Mouse (Mus musculus) kidney, postnatal 25 days (tissue): ENCODE data around the gene Lingo2.
"Not testable (repeated sequence)": the region's sequence is repeated elsewhere in the genome, so short reads cannot be mapped to it uniquely, and the experiment has no call there.

Source experiments
- DNase-seq, 2 experiments: peaks; one replicate each; pipeline ENCODE4 v3.0.0; 2021; ENCODE audit warnings: mixed read lengths in 2 of 2

The Lingo2 gene

DNA sequence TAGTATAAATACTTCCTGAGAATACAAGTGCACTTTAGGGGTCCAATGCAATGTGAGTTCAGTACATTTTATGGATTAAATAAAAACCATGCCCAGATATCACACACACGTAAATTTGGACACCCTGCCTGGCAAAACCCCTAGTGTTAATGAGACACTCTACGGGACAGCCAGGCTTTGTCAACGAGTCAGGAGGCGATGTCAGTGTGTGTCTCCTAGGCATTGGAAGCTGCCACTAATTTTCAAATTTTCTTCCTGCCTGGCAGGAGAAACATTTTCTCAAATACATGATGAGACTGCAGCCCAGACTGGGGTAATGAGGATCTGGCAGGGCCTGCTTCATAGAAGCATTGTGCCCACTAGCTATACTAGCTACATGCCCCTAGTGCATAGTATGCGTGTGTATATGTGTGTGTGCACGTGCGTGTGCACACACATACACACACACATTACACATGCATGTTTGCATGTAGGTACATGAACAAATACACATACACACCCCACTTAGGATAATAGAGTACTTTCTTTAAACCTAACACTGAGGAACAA is 1128.2 kb downstream of the Lingo2 start:
- DNase-seq = no peak

DNA sequence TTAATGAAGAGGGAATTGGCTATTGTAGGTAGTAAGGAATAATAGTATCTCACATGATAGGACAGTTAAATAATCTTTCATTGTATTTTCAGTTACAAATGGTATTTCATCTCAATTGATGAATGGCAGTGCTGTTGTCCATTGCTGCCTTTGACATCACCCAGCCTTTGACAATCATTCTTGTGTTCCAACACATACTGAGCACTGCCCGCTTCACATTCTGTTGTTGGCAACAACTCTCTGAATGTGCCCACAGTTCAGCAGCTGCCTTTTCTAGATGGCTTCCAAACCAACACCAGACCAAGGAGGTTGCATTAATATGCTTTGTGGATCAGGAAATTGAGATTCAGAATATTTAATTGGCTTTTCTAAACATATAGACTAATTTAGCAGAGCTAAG is 1130.8 kb downstream of the Lingo2 start:
- DNase-seq = no peak

DNA sequence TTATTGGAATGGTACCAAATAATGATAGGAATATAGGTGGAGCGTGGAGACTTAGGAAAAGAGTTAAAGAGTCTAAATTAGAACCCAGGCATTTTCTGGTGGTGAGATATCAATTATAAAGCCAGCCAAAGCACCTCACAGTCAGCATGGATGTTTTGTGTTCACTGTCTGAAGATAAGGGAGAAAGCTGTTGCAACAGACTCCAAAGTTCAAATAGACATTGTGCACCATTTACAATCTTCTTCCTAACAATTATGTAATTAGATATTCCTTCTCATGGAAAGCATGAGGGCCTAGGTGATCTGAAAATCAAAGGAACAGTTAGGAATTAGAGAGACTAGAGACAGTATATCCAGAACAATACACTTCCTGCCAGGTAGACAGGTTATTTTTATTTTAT is 1136.8 kb downstream of the Lingo2 start:
- DNase-seq = no peak

DNA sequence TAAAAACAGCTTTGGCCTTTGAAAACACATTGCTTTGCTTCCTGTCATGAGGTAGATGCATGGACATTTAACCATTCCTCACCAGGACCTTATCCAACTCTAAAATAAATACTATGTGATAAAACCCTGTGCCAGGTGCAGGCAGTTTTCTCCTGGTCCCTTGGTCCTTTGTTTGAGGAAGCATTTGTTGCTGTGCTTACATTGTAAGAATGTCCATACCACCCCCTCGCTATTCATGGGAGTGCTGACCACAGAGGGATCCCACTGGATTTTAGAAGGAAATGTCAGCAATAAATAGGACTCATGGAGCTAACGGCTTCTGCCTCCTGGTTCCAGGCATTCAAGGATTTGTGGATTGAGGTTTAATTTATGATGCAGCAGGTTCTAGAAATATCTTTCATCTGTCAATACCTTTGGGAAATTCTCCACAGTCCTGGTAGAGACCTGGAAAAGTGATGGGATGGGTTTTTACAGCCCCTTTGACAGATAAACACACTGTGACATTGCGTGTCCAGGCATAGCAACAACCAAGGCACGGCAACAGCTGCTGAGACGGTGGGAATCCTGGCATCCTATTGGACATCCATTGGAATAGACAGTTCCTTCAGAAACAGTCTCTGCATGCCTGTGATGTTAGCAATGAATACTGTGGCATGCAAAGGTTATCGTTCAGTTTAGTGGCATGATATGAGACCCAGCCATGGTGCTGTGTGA is 1143.9 kb downstream of the Lingo2 start:
- no peak for DNase-seq

DNA sequence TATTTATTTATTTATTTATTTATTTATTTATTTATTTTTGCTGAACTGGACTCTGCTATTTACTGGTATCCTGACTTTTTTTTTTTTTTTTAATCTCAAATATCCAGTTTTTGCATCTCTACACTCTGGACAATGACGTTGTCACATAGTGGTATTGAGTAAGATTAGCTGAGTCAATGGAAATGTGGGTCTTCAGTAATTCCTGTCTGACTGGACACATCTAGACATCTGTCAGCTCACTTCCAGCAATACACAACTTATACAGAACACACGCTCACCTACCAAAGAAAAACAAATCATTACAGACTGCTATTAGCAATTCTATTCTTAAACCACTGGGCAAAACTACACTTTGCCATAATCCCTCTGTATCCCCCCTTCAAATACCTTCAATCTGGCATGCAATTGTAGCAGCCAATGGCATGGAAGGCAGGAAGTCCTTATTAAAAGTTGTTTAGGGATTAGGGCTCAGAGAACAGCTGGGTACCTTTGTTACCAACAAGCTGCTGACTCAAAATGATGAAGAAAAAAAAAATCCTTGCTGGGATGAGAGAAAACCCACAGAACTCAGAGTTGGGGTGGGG is 1144.6 kb downstream of the Lingo2 start:
- no peak for DNase-seq

DNA sequence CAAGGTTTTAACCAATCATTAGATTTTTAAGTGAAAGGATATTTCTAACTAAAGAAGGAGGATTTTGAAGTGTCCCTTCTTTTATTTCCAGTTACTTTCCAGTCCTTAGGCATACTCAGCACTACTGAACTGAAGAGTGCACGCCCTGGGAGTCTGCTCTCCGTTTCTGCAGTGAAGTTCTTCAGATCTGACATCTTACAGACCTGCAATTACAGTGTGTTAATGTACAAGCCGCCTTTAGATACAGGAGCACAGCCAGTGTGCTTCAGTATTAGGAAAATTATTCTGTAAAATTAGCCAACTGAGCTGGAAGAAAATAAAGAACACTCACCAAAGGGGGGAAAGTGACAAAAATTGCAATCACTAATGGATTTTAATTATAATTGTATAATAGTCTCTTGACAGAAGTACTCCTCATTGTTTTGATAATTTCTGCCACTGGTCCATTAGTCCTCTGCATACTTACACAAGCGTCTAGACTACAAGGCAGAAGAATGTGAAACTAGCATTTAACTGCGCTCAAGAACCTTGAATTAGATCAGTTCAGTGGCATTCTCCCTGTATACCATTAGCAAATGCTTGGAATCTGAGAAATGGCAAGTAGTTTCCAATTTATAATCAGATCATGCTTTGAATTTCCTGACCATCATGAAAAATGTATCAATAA is 1167.2 kb downstream of the Lingo2 start:
- DNase-seq = no peak

DNA sequence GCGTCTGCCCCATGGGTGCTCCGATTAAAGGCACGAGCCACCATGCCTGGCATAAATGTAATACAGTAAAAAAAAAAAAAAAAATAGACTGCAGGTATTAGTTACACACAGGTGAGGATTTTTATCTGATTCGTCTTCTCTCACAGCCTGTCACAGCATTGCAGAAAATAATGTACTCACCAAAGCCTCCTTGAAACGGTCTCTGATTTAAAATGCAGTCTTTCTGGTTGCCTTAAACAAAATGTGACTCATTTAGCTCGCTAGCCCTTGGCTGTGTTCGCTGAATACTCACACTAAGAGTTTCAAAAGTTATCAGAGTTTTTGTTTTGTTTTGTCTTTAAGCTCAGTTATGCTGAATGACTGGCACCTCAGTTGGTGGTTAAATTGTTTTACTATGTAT is 1180.7 kb downstream of the Lingo2 start:
- no peak for DNase-seq

DNA sequence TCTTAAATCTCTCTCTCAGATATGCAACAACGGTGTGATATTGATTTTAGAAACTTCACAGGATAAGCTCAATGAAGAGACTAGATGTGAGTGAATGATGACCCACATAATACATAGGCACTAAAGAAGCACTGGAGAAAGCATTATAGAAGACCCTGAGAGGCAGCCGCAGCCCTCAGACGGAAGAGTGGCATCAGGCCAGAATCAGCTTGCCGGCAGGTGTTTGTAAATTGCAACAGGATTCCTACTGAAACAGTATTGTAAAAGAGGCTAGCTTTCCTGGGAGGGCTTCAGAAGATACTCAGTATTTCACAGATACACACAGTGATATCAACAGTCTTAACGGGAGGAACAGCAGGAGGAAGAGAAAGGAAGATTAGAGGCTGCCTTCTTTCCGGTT is 1184.6 kb downstream of the Lingo2 start:
- no peak for DNase-seq

DNA sequence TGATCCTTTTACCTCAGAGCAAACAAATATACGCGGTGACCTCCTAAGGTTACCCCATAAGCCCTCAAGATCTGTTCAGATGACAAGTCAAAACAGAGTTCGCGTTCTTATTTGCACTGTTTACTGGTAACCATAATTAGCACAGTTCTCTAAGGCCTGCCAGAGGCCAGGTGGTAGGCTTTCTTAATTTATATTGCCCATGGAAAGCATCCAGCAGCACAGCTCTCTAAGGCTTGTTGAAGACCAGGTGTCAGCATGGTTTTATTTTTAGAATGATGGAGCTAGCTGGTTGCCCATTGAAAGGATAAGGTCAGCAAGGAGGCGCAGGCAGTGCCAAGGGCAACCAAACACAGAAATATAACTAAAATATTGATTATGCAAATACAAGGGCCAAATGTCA is 1190.4 kb downstream of the Lingo2 start:
- DNase-seq = no peak

DNA sequence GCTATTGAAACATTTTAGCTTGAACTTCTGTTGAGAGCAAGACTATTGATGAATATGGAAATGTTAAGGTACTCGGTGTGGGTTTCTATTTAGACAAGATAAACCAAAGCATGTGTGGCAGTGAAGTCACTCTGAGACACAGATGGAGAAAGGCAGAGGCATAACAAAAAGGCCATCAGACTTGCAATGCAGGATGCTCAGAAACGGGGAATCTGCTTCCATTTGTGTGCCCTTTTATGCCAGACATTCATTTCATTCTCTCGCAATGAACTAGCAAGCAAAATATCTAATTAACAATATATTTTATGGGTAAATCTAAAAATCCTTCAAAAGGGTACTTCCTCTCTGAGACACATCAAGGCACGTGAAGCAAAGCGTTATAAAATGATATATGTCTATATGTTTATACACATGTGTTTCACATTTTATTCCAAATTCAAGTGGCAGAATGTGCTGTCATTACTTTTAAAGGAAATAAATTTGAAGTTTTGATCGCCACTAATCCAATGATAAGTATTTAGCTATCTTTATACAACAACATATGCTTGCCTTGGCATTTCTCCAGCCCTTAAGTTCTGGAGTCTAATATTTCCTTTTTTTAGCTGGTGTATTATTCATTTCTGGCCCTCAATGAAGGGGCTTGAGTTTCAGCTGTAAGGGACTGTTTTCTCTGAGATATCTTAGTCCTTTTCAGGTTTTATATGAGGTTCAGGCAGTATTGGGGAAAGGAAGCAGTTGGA is 1199.3 kb downstream of the Lingo2 start:
- no peak for DNase-seq

DNA sequence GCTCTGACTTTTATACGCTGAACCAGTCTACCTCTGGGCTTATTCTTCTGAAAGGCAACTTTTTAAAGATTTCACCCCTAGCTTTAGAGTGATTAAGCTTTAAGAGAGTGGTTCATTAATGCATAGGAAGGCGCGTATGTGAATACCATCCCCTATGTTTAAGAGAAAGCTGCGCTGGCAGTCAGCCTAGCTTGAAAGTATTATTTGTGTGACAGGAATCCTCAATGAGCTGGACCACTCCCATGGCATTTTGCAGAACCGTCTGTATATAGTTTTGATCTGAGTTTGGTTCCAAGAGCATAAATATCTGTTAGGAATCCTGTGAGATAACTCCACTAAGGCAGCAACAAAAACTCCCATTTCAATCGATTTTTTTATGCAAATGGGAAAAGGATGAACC is 1204.9 kb downstream of the Lingo2 start:
- no peak for DNase-seq

DNA sequence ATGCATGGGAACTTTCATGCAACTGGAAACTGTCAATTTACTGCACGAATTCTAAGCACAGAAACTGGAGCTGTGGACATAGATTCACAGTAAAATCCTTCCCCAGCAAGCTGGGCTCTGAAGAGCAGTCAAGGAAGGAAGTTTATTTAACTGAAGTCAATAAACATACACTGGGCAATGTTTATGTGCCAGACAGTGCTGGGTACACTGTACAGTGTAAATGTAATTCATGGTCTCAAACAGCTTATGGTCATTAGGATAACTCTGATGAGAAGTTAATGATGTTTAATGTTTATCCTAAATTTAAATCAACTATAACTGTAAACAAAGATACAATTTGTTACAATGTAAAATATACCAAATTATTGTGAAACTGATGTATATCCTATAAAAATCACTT is 1226.8 kb downstream of the Lingo2 start:
- DNase-seq = no peak

DNA sequence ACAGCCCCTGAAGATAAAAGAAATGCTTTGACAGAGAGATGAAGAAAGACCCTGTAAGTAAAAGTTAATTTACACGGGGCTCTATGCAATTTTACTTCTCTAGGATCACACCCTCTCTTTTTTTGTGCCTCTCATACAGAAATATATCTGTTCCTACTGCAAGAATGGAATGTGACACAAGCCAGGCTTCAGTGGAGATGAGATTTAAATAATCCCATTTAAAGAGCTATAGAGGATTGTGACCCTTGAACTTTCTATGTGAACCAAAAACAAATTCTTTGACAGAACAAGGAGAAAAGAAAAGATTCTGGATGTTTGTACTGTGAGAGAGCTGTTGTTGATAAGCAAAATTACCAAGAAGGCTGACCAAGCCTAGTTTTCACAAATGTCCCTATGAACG is 1247.4 kb downstream of the Lingo2 start:
- no peak for DNase-seq

DNA sequence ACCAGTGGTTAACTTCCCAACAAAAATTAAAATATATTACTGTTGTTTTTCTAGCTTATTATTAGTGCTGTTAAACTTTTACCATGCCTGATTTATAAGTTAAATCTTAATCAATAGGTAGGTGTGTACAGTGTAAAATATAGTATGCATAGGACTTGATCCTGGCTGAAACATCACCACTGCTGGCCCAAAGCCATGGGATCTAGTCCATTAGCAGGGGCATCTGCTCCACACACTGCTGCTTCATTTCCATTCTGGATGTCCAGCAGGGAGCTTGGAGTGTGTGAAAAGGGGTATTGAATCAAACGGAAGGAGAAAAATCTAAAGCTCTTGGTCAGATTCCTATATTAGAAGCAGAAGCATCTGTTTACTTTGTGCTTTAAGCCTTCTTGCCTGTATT is 1248.9 kb downstream of the Lingo2 start:
- no peak for DNase-seq

DNA sequence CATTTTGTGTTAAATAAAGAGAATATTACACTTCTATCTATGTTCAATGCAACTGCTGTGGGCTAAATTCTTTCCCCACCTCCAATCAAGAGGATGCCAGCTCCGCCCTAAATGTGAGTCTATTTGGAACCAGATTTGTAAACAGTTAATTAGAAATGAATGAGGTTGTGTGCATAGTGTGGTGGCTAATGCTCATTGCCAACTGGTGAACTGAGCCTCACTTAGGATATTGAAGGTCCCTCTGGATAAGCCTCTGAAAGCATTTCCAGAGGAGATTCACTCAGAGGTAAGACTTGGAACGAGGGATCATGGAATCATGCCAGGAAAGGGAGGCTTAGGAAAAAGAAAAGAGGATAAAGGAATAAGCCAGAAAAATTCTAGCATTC is 1256.4 kb downstream of the Lingo2 start:
- no peak for DNase-seq

DNA sequence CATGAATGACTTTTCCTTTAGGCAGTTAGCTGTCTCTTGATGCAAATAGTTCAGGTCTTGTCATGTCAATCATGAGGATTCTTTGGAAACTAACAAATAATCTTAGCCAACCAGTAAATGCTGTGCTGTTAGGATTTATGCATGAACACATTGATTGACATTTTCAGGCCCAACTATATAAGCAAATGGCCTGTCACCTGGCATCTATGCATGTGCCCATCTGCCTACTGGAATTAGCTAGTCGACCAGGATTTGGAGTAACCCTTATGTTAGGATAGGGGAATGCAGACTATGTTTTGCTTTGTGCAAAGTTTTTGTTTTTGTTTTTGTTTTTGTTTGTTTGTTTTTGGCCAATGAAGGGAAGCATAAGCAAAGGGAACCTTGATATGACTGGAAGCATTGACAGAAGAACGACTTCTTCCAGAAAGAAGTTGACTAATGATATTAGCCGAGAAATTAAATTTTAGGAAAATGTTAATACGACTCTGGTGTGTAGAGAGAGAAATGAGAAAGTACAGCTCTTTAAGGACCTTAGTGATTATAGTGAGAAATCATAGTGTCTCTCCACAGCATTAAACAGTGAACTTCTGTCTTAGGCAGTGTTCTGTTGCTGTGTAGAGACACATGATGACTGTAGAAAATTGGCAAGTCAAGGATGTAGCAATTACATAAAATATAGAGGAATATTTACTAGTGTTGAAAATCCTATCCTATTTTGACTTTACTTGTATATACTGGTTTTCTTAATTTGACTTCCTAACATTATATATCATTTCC is 1257.0 kb downstream of the Lingo2 start:
- DNase-seq = no peak

DNA sequence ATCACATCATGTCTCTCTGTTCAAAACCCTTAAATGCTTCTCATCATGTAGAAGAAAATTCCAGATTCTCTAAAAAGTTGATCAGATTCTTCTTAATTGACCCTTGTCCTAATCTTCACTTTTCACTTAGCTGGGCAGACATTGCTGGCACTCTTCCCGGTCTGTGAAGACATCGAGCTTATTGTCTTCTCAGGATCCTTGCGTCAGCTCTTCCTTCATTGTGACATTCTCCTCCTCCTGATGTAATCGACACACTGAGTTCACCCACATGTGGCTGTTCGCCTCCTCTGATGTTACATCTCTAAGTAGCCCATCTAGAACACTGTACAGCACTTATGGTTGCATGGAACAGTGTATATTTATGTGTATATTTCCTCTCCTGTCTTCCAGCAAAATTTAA is 1261.0 kb downstream of the Lingo2 start:
- no peak for DNase-seq

DNA sequence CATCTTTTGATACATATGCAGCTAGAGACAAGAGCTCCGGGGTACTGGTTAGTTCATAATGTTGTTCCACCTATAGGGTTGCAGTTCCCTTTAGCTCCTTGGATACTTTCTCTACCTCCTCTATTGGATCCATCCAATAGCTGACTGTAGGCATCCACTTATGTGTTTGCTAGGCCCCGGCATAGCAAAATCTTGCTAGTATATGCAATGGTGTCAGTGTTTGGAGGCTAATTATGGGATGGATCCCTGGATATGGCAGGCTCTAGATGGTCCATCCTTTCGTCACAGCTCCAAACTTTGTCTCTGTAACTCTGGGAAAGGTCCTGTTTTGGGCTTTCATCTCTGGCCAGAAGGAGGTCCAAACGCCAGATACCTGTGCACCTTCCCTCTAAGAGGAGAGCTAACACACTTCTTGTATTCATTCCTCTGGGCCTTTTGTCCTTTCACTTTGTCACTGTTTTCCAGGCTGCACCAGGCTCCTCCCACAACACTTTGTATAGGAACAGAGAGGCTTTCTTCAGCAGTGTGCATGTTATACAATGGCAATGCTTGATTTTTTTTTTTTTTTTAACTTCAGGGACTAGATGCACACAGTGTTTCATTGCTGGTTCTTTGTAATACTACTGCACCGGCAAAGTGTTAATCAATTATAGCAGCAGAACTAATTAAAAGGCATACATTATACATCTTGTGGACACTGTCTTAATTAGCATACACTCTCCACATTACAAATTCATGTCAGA is 1262.9 kb downstream of the Lingo2 start:
- DNase-seq = not testable (repeated sequence)
